Mouse (Mus musculus) neural tube, embryonic 10.5 days (tissue): ENCODE measurements around the gene 4921536K21Rik.
"Not testable (repeated sequence)": the region's sequence is repeated elsewhere in the genome, so short reads cannot be mapped to it uniquely, and the experiment has no call there.

Source experiments
- DNase-seq: peaks from one replicate; pipeline ENCODE4 v3.0.0-alpha.2; 2017; ENCODE audit warnings: low spot score; ENCODE audit errors: extremely low spot score

The 4921536K21Rik gene

DNA sequence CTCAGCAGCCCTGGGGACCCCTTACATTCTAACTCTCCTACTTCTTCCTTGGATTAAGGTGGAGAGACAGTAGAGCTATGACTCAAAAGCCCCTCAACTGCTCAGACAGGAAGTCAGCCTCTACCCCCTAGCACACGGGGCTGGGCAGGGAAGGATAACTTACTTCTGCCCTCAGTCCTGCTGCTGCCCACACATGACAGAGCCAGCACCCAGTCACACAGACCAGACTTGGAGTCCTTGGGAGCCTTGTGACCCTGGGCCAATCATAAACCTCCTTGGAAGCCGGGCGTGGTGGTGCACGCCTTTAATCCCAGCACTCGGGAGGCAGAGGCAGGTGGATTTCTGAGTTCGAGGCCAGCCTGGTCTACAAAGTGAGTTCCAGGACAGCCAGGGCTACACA, 16.5 kb upstream of the 4921536K21Rik start:
- not testable (repeated sequence) for DNase-seq

DNA sequence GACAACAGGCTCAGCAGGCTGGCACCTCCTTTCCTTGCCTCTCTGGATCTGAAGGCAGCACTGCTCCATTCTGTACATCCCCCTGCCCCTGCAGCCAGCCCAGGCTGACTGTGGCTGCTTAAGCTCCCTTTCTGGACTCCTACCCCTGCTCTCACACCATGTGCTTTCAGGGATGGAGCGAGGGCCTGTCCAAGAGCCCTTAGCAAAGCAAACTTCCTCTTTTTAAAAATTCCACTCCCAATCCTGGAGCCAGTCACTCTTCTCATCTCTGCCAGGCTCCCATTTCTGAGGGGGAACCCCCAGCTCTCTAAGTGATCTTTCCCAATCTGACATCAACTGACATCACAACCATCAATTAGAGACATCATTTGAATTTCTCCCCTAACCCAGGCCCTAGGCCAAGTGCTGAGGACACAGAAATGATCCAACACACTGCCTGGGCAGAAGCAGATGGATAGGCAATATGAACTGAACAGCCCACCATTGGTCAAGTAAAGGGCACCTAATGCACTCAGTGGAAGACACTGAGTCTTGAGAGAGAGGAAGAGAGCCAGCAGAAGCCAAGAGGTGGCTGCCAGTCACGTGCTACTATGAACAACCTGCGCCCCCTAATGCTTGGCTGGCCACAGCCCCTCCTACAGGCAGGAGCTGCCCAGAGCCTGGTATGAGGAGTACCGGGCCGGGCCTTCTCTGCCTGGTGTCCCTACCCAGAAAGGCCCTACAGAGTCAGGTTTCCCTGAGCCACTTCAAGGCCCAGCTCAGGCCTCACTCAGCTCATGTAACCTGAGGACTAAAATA, 15.8 kb upstream of the 4921536K21Rik start:
- DNase-seq = no peak

- no peak for DNase-seq
Measured at GRCm38 (mm10) chr11:3909236-3909635, 14.3 kb upstream of the 4921536K21Rik start.

DNA sequence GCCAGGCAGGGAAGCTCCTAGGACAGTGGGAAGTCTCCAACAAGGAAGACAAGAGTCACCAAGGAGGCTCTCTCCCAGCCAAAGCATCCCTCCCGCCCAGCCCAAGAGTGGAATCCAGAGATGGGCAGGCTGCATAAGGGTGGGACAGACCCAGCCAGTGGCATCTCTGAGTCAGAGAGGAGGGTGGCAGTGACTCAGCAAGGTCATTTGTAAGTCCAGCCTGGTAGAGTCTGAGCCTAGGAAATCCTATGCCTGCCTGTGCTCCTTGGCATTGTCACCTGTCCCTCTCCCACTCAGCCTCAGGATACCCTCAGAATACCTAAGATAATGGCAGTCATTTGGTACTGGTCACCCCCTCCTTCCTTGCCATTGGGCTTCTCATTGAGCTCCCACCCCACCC, 10.5 kb upstream of the 4921536K21Rik start:
- no peak for DNase-seq

- no peak for DNase-seq
Measured at GRCm38 (mm10) chr11:3904673-3905072, 9.8 kb upstream of the 4921536K21Rik start.

DNA sequence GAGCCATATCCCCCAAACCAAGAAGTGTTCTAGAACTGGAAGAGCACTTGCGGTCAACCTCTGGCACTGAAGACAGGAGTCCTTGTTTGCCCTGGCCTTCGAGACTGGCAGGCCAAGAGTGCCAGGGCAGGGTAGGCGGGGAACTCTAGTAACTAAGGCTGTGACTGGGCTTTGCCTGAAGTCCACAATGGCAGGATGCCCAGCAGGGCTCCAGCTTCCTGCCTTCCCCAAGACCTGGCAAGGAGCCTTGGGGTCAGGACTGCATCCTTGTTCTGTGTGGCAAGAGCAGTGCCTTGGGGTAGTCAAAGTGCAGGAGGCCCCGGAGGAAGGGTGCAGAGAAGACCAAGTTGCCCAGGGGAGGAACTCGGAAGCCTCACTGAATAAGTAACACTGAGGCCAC, 8.1 kb upstream of the 4921536K21Rik start:
- DNase-seq = no peak

DNA sequence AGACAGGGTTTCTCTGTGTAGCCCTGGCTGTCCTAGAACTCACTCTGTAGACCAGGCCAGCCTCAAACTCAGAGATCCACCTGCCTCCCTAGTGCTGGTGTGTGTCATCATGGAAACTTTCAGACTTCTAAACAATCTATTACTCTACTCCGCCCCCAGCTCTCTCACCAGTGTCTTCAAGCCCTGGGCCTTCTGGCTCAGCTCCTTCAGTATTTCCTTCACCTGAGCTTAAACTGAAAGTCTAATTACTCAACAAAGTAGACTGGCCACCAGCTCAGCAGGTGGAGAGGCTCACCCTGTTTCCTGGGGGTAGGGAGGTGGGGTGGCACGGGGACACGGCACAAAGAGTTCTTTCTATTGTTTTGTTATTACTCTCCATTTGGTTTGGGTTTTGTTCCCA, 7.6 kb upstream of the 4921536K21Rik start:
- no peak for DNase-seq

DNA sequence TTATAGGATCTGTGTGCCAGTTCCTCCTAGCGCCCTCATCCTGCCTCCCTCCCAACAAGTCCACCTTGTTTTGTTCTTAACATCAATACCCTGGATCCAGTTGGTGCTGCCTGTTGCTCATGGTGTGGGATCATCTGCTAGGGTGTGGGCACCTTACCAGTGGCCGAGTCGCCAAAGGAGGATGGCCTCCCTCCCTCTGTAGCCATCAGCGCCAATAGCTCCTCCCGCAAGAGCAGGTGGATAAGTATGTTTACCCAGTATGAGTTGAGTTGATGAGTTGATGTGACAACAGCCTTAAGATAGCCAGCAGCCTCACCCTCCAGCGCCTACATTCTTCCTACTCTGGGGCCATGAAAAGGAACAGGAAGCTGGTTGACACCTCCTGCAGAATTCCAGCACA, 5.4 kb upstream of the 4921536K21Rik start:
- DNase-seq = no peak

DNA sequence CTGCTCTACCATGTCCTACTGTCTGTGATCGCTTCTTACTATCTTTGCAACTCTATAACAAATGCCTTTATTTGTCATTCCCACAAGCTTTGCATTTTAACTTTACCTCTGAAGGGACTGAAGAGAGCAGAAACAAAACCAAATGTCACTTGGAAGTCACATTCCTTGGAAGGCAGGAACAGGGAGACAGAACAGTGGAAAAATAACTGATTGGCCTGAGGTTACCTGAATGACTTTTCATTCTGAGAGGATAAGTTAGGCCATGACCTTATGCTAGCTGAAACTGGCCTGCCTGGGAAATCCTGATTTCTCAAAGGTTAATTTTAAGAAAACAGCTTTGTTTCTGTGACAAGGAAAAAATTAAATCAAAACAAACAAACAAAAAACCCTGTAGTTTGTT, 1.0 kb upstream of the 4921536K21Rik start:
- DNase-seq = no peak

- no peak for DNase-seq
Measured at GRCm38 (mm10) chr11:3895458-3895857, 560 bp upstream of the 4921536K21Rik start.

GRCm38 (mm10) chr11:3893970-3894369, 928 bp downstream of the 4921536K21Rik start:
- DNase-seq = no peak

GRCm38 (mm10) chr11:3887331-3887730, 7.6 kb downstream of the 4921536K21Rik start:
- no peak for DNase-seq

DNA sequence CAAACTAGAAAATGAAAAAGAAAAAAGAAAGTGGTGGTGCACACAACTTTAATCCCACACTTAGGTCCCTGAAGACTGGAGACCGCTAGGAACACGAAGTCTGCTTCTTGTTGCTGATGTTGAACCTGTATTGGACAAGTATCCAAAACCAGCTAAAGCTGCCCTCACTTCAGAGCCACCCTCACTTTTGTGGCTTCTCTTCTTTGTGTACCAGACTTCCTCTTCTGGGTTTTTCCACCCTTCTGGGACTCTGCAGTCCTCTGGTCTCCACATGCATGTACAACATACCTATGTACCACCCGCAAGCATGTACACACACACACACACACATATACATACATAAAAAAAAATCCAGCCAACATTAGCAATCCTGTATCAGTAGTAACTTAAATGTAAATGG, 11.2 kb downstream of the 4921536K21Rik start:
- no peak for DNase-seq

DNA sequence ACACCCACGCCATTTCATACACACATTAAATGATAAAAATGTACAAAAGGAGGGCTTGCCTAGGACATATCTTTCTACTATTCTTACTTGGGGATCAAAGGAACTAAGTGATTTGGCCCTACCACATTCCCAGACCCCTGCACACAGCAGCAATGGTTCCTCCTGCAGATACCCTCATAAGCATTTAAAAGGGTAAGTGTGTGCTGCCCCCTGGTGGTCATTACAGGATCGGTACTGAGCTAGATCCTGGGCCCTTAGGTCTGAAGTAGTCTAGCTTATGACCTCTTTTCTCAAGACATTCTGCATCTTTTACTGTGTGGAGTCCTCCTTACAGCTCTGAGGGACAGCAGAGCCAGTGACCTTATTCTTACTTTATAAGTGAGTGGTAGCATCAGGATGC, 15.1 kb downstream of the 4921536K21Rik start:
- peak; percentile 70 for DNase-seq

- DNase-seq = no peak
Measured at GRCm38 (mm10) chr11:3878660-3879059, 16.2 kb downstream of the 4921536K21Rik start.

GRCm38 (mm10) chr11:3876419-3876818, 18.5 kb downstream of the 4921536K21Rik start:
- DNase-seq = no peak

GRCm38 (mm10) chr11:3864343-3864742, 30.6 kb downstream of the 4921536K21Rik start:
- peak; percentile 15 for DNase-seq

GRCm38 (mm10) chr11:3863454-3864112, 31.3 kb downstream of the 4921536K21Rik start, which contains the start of gene Osbp2:
Osbp2 (minus strand) TSS chr11:3863903.
- peak; percentile 88 for DNase-seq

GRCm38 (mm10) chr11:3862661-3863453, 32.0 kb downstream of the 4921536K21Rik start:
- no peak for DNase-seq

GRCm38 (mm10) chr11:3860361-3860760, 34.5 kb downstream of the 4921536K21Rik start:
- no peak for DNase-seq

DNA sequence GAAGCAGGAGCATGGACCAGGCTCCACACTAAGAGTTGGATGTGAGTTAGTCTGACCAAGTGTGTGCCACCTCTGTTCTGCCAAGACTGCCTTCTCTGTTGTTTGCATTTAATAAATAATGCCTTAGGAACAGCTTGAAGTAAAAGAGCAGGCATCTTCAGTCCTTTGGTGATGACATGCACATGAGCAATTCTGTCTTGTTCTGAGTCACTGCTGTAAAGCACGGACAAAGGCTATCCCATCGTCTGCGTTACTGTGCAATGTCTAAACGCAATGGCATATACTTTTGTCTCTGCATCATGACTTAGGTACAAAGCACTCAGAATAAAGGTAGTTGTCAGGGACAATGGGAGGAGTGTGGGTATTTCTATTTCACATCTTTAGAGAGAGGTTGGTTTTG, 35.1 kb downstream of the 4921536K21Rik start:
- DNase-seq = no peak

DNA sequence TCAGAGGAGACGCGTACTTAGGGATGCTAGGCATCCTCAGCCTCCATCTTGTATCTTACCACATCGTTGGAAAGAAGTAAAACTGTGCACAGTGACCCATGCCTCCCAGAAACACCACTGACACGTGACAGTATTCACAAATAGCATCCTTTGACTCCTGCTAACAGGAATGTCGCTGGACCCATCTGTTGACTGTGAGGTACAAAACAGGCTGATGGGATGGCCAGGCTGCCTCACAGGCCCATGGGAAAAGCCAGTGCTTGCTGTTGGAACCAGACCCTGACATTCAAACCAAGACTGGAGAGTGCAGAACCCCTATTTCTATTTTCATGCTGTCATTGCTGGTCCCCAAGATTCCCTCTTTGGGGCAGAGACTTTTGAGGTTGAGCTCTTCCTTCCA, 37.0 kb downstream of the 4921536K21Rik start:
- no peak for DNase-seq
